Mouse (Mus musculus): ENCODE data around the gene Cnot8. TPM values are rescaled to one million over a fixed set of nuclear protein-coding genes. Genes with fewer than 3 reads are reported as not detected.

The Cnot8 gene
- total RNA-seq, 2 experiments from 2014 or later: 41.8 to 43.0 TPM

DNA sequence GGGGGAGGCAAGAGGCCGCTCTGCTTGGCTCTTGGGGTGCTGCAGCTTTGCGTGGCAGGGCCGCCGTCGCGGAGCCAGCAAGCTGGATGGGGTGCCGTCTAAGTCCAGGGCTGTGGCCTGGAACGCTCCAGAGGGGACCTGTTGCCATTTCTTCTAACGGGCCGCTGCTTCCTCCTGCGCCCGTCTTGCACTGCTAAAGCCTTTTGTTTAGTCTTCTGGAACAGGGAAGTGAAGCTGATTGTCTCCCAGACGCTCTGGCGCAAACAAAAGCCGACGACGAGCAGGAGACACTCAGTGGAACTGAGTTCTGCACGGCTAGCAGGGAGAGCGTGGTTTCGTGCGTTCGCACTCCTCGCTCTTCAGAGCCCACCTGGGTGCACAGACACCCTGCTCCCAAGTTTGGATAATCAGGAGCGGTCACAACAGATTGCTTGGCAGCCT lies 418 bp downstream of the Cnot8 start:
- no peak for DNase-seq

GRCm38 (mm10) chr11:58107009-58107408 lies 3.1 kb downstream of the Cnot8 start:
- DNase-seq: no peak

- no peak for DNase-seq
These were observed 3.8 kb downstream of the Cnot8 start for GRCm38 (mm10) chr11:58107664-58108337.

GRCm38 (mm10) chr11:58116560-58116959 lies 12.6 kb downstream of the Cnot8 start:
- no peak for DNase-seq

GRCm38 (mm10) chr11:58117044-58117652 lies 13.2 kb downstream of the Cnot8 start:
- no peak for DNase-seq

DNA sequence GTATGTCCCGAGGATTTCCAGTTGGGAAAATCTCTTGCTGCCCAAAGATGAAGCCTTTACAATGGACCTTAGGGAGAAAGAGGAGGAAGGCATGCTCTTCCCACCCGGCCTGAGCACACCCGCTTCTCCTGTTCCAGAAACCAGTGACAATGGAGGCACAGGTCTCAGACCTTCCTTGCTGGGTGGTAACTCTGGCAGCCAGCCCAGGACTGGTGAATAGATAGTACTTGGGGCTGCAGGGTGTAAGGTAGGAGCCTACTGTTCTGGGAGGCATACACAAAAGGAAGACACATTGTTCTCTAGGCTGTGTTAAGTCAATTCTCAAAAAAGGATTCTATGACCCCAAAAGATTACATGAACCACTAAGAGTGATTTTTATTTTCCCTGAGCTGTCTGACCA lies 16.7 kb downstream of the Cnot8 start:
- no peak for DNase-seq

GRCm38 (mm10) chr11:58121351-58121750 lies 17.4 kb downstream of the Cnot8 start:
- no peak for DNase-seq

- DNase-seq: no peak
These were observed 19.8 kb downstream of the Cnot8 start for GRCm38 (mm10) chr11:58123711-58124110.

DNA sequence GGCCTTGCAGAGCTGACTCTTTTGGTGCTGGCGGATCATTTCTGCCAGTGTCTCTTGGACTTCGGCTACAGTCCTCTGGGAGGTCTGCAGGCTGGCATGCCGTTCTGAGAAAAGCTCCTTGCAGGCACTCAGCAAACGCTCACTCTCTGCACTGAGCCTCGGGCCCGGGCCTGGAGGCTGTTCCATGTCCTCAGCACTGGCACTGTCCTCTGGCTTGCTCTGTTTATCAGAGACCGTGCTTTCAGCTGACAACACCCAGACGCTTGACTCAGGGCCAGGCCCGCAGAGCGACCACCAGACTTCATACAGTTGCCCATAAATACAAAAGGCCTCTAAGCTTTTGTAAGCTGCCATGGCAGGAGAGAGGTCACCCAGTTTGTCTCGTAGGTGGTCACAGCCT lies 21.1 kb downstream of the Cnot8 start:
- peak; percentile 31 for DNase-seq

- DNase-seq: peak; percentile 82
These were observed 22.6 kb downstream of the Cnot8 start for GRCm38 (mm10) chr11:58126397-58127160.

- no peak for DNase-seq
These were observed 23.6 kb downstream of the Cnot8 start for GRCm38 (mm10) chr11:58127544-58127943.

- no peak for DNase-seq
These were observed 25.4 kb downstream of the Cnot8 start for GRCm38 (mm10) chr11:58129302-58129843.

GRCm38 (mm10) chr11:58132026-58132425 lies 28.1 kb downstream of the Cnot8 start:
- no peak for DNase-seq

GRCm38 (mm10) chr11:58134869-58135268 lies 30.9 kb downstream of the Cnot8 start:
- DNase-seq: no peak

DNA sequence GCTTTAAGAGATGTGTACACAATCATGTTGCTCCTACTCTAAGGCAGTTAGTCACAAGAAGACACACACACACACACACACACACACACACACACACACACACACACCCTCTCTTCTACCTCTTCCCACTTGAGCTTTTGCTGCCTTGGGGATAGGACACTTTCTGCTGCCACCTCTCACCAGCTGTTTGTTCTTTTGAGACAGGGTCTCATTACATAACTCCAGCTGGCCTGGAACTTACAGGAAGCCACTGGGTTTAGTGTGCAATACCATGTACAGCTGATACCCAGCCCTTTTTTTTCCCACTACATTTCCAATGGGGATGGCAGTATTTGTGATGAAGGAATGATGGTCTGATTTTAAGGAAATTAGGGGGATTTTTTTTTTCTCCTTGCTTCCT lies 31.3 kb downstream of the Cnot8 start:
- DNase-seq: no peak

DNA sequence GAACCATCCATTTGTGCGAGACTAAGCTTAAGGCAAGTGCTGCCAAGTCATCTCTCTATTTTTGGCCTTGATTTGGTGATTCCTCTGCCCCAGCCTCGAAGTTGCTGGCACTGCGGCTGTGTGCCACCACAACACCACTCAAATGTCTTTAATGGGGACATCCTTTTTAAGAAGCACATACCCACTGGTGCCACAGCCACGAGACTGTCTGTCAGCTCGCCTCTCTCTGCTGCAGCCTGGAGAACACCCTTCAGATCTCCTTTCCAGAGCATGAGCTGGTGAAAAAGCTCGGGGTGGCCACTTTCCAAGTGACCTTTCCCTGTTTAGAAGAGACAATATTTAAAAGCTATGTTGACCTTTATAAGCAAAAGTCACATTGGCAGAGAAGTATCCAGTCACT lies 32.7 kb downstream of the Cnot8 start:
- DNase-seq: no peak

GRCm38 (mm10) chr11:58138821-58139220 lies 34.9 kb downstream of the Cnot8 start:
- DNase-seq: no peak

GRCm38 (mm10) chr11:58139466-58139865 lies 35.5 kb downstream of the Cnot8 start:
- DNase-seq: no peak

- no peak for DNase-seq
These were observed 39.9 kb downstream of the Cnot8 start for GRCm38 (mm10) chr11:58143704-58144426.

- DNase-seq: peak; percentile 71
These were observed 42.3 kb downstream of the Cnot8 start for GRCm38 (mm10) chr11:58146241-58146640.

GRCm38 (mm10) chr11:58155458-58155857 lies 51.5 kb downstream of the Cnot8 start:
- DNase-seq: no peak

DNA sequence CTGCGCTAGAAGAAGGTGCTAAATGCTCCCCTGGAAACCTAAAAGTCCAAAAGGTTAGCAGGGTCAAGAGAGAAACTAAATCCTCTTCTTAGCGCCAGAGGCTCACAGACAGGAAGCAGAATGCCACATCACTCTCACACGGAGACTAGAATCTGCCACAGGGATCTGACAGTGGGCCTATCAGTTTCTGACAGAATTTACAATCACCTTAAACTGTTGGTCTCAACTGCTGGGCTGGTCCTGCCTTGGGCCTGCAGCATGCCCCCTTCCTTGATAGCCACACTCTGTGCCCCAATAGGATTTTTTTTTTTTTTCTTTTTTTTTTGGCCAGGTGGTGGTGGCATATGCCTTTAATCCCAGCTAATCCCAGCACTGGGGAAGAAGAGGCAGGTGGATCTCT lies 52.9 kb downstream of the Cnot8 start:
- DNase-seq: no peak

DNA sequence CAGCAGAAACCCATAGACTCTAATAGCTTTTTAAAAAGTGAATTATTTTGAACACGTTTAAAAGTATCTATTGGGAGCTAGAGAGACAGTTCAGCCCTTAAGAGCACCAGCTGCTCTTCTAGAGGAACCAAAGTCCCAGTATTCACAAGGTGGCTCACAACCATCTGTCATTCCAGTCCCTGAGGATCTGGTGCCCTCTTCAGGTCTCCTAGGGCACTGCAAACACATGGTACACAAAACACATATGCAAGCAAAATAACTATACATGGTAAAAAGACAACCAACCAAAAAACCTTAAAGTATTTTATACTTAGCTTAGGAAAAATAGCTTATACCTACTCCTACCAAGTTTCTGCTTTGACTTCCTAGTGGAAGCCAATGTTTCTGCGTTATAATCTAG lies 61.1 kb downstream of the Cnot8 start:
- DNase-seq: no peak

Measured in heart, postnatal 4 days (tissue).